Mouse (Mus musculus): Measurements from ENCODE around the gene Olfr971.
"Not testable (repeated sequence)": the region's sequence is repeated elsewhere in the genome, so short reads cannot be mapped to it uniquely, and the experiment has no call there.

Olfr971 gene

DNA sequence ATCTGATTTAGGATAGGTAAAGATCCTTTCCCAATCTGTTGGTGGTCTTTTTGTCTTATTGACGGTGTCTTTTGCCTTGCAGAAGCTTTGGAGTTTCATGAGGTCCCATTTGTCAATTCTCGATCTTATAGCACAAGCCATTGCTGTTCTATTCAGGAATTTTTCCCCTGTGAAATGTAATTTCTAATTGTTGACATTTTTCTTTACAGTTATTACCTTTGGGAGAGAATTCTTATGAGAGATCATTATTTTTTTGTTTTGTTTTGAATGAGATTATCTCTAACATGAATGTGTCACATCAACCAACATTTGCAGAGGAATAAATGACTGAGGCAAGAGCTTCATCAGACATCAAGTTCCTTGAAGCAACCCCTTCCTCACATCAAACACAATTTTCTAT, at the start of gene Olfr971:
Gene Olfr971 (plus strand): TSS at position 301 of the 400 bp plus-strand sequence.
- DNase-seq (ENCODE audit: low spot score in 2 of 2): not testable (repeated sequence)

GRCm38 (mm10) chr9:39790558-39790957, 46.1 kb upstream of the Olfr971 start, which contains the start of gene Olfr969:
Gene Olfr969 (plus strand): TSS chr9:39790945.
- DNase-seq (ENCODE audit: low spot score in 2 of 2): no peak

GRCm38 (mm10) chr9:39808560-39808959, 28.1 kb upstream of the Olfr971 start, which contains the start of gene Olfr970:
Gene Olfr970 (plus strand): TSS chr9:39808860.
- DNase-seq (ENCODE audit: low spot score in 2 of 2): no peak

DNA sequence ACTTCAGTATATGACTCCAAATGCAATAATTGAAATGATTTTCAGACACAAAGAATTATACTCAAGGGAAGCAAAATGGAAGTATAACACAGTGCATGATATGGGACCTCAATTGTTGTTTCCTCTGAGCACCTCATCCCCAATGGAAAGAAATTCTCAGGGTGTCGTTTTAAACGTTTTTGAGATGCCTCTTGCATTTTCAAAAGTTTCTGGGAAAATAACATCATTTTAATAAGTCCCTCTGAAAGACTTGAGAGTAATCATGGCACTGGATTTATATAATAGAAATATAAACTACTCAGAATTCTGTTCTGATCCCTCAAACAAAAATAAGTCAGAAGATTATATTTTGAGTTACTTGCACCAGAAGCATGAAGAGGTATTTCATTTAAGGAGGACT, 29.4 kb downstream of the Olfr971 start, which contains the start of gene Olfr972:
Gene Olfr972 (plus strand): TSS at position 301 of the 400 bp plus-strand sequence.
- no peak for DNase-seq (ENCODE audit: low spot score in 2 of 2)

DNA sequence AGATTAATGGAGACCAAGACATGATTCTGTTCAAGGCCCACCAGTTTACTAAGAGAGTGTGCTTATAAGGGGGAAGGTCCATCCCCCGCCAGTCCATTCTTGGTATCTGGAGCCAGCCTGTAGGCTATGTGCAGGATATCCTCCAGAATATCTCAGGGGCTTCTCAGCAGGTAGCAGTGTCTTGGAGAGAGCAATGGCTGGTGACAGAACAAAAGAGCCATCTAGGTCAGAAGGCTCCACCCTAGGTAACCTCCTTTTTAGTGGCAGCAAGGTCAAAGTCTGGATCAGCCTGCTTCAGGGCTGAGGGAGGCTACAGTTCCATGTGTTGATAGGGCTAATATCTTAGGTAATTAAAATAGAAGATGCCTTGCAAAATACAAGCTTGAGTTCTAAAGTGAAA, 35.3 kb downstream of the Olfr971 start:
- DNase-seq (ENCODE audit: low spot score in 2 of 2): not testable (repeated sequence)

DNA sequence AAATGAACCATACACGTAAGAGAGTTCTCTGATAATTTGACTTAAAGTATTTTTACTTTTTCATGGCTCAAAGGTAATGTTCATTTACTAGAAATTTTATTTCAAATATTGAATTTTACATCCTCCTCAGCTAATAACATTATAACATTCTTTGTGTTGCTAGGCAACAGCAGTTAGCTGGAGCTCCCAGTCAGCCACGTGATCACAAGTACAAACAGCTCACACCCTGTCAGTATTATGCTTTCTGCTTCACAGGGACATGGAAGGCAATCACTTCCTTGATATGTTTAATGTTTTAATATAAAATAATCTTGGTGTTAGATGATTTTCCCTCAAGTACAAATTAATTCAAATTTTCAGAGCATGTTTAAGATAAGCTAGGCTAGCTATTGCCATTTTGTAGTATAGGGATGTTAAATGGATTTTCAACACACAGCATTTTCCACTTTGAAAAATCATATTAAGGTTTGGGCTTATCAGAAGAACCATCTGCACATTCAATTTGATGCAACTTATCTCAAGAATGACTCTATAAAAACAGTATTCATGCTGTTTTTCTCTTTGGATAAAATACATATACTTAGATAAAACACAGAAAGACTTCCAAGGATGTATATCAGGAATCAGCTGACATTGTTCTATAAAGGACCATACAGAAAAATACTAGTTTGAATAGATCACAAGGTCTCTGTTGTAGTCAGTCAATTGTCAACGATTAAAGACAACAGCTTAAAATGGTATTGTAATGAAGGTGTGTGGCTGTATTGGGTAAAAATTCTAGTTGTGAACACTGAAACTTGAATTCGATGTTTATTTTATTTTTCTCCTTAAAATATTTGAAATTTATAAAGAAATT, 41.1 kb downstream of the Olfr971 start:
- DNase-seq (ENCODE audit: low spot score in 2 of 2): not testable (repeated sequence)

All from right cerebral cortex, postnatal 10 days (tissue).